In the genomic region with DNA sequence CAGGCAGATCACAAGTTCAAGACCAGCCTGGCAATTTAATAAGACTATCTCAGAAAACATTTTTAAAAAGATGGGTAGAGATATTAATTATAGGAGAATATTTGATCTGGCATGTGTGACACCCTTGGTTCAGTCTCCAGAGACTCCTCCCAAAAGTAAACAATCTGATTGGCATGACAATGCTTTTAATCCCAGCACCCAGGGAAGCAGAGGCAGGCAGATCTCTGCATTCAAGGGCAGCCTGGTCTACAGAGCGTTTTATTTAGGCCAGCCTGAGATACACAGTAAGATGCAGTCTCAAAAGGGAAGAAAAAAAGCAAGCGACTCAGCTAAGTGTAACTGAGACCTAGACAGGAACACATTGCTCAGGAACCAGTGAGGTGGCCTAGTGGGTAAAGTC, we compare ENCODE assay signal across 9 mouse cellular contexts. TPM values are rescaled to one million over a fixed set of nuclear protein-coding genes. Genes with fewer than 3 reads are reported as not detected.
DNase-seq lines count a peak whose midpoint lies in the region; ATAC-seq and TF ChIP-seq lines count a peak whose summit lies in the region.
"Had no signal": no experiment of that assay in that cellular context is flagged by ENCODE, and none has a peak within 500 bp of the region (broad histone marks: within the 10 kb centered on the region; RNA-seq: fewer than 3 reads in every experiment).

No protein-coding gene starts in this region.

- no peak overlapping the region for H3K27ac ChIP-seq in heart, embryonic 14.5 days (replicated peaks in 1 of 2; ENCODE audit: control insufficient read depth in 1 of 2, insufficient read depth in 1 of 2, low read depth in 2 of 2, low read length in 2 of 2)
- H3K27ac ChIP-seq in ES-Bruce4 (ENCODE audit: insufficient read depth, low read length), result peak overlapping the region; percentile 60
- no peak overlapping the region for H3K27ac ChIP-seq in hindbrain, embryonic 13.5 days
- H3K27ac ChIP-seq in midbrain, embryonic 11.5 days (ENCODE audit: low read depth, low read length), result no peak overlapping the region
- H3K27ac ChIP-seq in cerebellum, adult 2 months (ENCODE audit: insufficient read depth, low read length), result no peak overlapping the region

- H3K4me2 ChIP-seq in heart, embryonic 14.5 days (ENCODE audit: low read length), result peak overlapping the region; percentile 77
- peak overlapping the region; percentile 90 for H3K4me2 ChIP-seq in hindbrain, embryonic 13.5 days
- peak overlapping the region; percentile 89 for H3K4me2 ChIP-seq in midbrain, embryonic 11.5 days

- peak overlapping the region; percentile 93 for H3K9ac ChIP-seq in heart, embryonic 14.5 days (ENCODE audit: low read length)
- H3K9ac ChIP-seq in ES-Bruce4 (ENCODE audit: low read depth, poor library complexity, severe bottlenecking), result peak overlapping the region; percentile 91
- H3K9ac ChIP-seq in hindbrain, embryonic 13.5 days, result no peak overlapping the region
- H3K9ac ChIP-seq in midbrain, embryonic 11.5 days (ENCODE audit: low read length), result peak overlapping the region; percentile 92; the same call in 1 of the 2 replicates

- no peak for TF ChIP-seq POLR2A in ES-Bruce4 (IDR thresholded peaks at IDR 0.05; ENCODE audit: insufficient read depth, low read length)
- no peak for TF ChIP-seq POLR2A in cerebellum, adult 2 months (IDR thresholded peaks at IDR 0.05; ENCODE audit: borderline replicate concordance, insufficient read depth, low read length)

- H3K36me3 ChIP-seq in heart, embryonic 14.5 days (ENCODE audit: control insufficient read depth, insufficient read depth, low read length), result peaks cover 13% of the 10 kb centered on the region
- H3K36me3 ChIP-seq in ES-Bruce4 (ENCODE audit: control insufficient read depth, insufficient read depth, low read length, poor library complexity, severe bottlenecking), result peaks cover 17% of the 10 kb centered on the region
- H3K36me3 ChIP-seq in hindbrain, embryonic 13.5 days, result no peaks in the 10 kb centered on the region
- H3K36me3 ChIP-seq in midbrain, embryonic 11.5 days (ENCODE audit: control insufficient read depth, insufficient read depth, low read length), result no peaks in the 10 kb centered on the region

- no peak overlapping the region for H3K4me3 ChIP-seq in heart, embryonic 14.5 days (ENCODE audit: control insufficient read depth in 1 of 2, insufficient read depth in 1 of 2, low read depth in 1 of 2, low read length in 2 of 2)
- no peak overlapping the region for H3K4me3 ChIP-seq in ES-Bruce4 (ENCODE audit: low read depth, low read length)
- H3K4me3 ChIP-seq in hindbrain, embryonic 13.5 days, result peak overlapping the region; percentile 92
- peak overlapping the region; percentile 82 for H3K4me3 ChIP-seq in midbrain, embryonic 11.5 days (ENCODE audit: low read depth, low read length)
- H3K4me3 ChIP-seq in cerebellum, adult 2 months (replicated peaks; ENCODE audit: insufficient read depth, low read depth, low read length), result no peak overlapping the region

- no peak for TF ChIP-seq EP300 in ES-Bruce4 (IDR thresholded peaks at IDR 0.05; ENCODE audit: insufficient read depth, low read depth, low read length)

- peaks cover 0 to 22% of the 10 kb centered on the region in 2 experiments; a peak in 2 of 4 replicates for H3K4me1 ChIP-seq in heart, embryonic 14.5 days (ENCODE audit: control insufficient read depth in 2 of 2, insufficient read depth in 2 of 2, low read length in 2 of 2)
- no peaks in the 10 kb centered on the region for H3K4me1 ChIP-seq in ES-Bruce4 (ENCODE audit: control insufficient read depth, insufficient read depth, low read length)
- H3K4me1 ChIP-seq in hindbrain, embryonic 13.5 days (replicated peaks), result peaks cover 42% of the 10 kb centered on the region
- H3K4me1 ChIP-seq in midbrain, embryonic 11.5 days (ENCODE audit: control insufficient read depth, insufficient read depth, low read length), result peaks cover 12% of the 10 kb centered on the region
- H3K4me1 ChIP-seq in cerebellum, adult 2 months (ENCODE audit: control insufficient read depth, insufficient read depth, low read length), result no peaks in the 10 kb centered on the region

- H3K9me3 ChIP-seq in heart, embryonic 14.5 days (ENCODE audit: control insufficient read depth, low read length), result no peaks in the 10 kb centered on the region
- no peaks in the 10 kb centered on the region for H3K9me3 ChIP-seq in ES-Bruce4 (replicated peaks; ENCODE audit: control insufficient read depth, insufficient read depth, low read length, poor library complexity, severe bottlenecking)
- H3K9me3 ChIP-seq in hindbrain, embryonic 13.5 days, result no peaks in the 10 kb centered on the region
- no peaks in the 10 kb centered on the region for H3K9me3 ChIP-seq in midbrain, embryonic 11.5 days (ENCODE audit: control insufficient read depth, low read length)

- 86% methylated on average over 2 of the region's 2 CpGs for WGBS in heart, embryonic 14.5 days
- 100% methylated on average over 2 of the region's 2 CpGs for WGBS in hindbrain, embryonic 13.5 days
- 94% methylated on average over 2 of the region's 2 CpGs for WGBS in midbrain, embryonic 11.5 days
- WGBS in cerebellum, adult 2 months, result 93% methylated on average over 2 of the region's 2 CpGs

- TF ChIP-seq CTCF in ES-Bruce4 (IDR thresholded peaks at IDR 0.05; ENCODE audit: low read depth, low read length), result no peak
- TF ChIP-seq CTCF in cerebellum, adult 2 months (IDR thresholded peaks at IDR 0.05; ENCODE audit: borderline replicate concordance, insufficient read depth, low read depth, low read length), result no peak

- intact Hi-C loops in heart, postnatal 14 days (cut with DNase I), result loop anchor here (2.0 kb wide), 1 partner anchor 81 kb away; a partner anchor contains a TSS

- no peak for ATAC-seq in heart, embryonic 14.5 days (ENCODE audit: insufficient number of reproducible peaks, insufficient read depth, low FRiP score, low read depth)
- no peak for ATAC-seq in hindbrain, embryonic 13.5 days (ENCODE audit: low FRiP score)
- ATAC-seq in midbrain, embryonic 11.5 days (ENCODE audit: low FRiP score), result no peak

- DNase-seq in heart, postnatal 14 days, result no peak
- DNase-seq in midbrain, embryonic 11.5 days (ENCODE audit: low spot score, missing footprints), result no peak
- no peak for DNase-seq in ovary, adult 18-20 months (ENCODE audit: low spot score)
- no peak for DNase-seq in cerebellum, adult 2 months
- DNase-seq in layer of hippocampus, postnatal 10 days (ENCODE audit: low spot score in 2 of 2), result no peak
- DNase-seq: cerebellum, adult 11 months had no signal

- no peaks in the 10 kb centered on the region for H3K27me3 ChIP-seq in heart, embryonic 14.5 days (ENCODE audit: control insufficient read depth, insufficient read depth, low read length)
- H3K27me3 ChIP-seq in ES-Bruce4 (ENCODE audit: control insufficient read depth, insufficient read depth, low read length, poor library complexity, severe bottlenecking), result no peaks in the 10 kb centered on the region
- H3K27me3 ChIP-seq in hindbrain, embryonic 13.5 days, result no peaks in the 10 kb centered on the region
- no peaks in the 10 kb centered on the region for H3K27me3 ChIP-seq in midbrain, embryonic 11.5 days (ENCODE audit: control insufficient read depth, insufficient read depth, low read length)
- no peaks in the 10 kb centered on the region for H3K27me3 ChIP-seq in cerebellum, adult 2 months (ENCODE audit: control insufficient read depth, insufficient read depth, low read length)

RNA-seq across cellular contexts. Expression of a gene that starts 1.9 kb away (rescaled TPM):
- 29.9 and 32.6 TPM in 2 replicates for polyA plus RNA-seq in heart, embryonic 14.5 days (2014; fragmentation: Nextera tagmentation; extraction: Ambion mirVana)
- total RNA-seq in heart, postnatal 14 days (2021), result 10 to 100 TPM; 16.0 to 17.2 TPM
- 93.1 and 99.8 TPM in 2 replicates for polyA plus RNA-seq in ES-Bruce4 (2011; ENCODE audit: insufficient read depth, insufficient read length, low read depth, missing spikeins)
- polyA plus RNA-seq in hindbrain, embryonic 13.5 days (2015; fragmentation: Nextera tagmentation; extraction: Ambion mirVana), result 49.6 and 51.6 TPM in 2 replicates
- polyA plus RNA-seq in midbrain, embryonic 11.5 days (2014; fragmentation: Nextera tagmentation; extraction: Ambion mirVana), result 100.0 and 107 TPM in 2 replicates
- polyA plus RNA-seq in cerebellum, adult 2 months (2012; rRNA removed), result 28.4 and 28.5 TPM in 2 replicates
- total RNA-seq in layer of hippocampus, postnatal 10 days (2021), result 10 to 100 TPM; 37.2 to 38.1 TPM

RNA-seq across cellular contexts. Expression of a gene that starts 34.9 kb away (rescaled TPM):
- polyA plus RNA-seq in heart, embryonic 14.5 days (2014; fragmentation: Nextera tagmentation; extraction: Ambion mirVana), result 0.68 and 0.88 TPM in 2 replicates
- not detected for total RNA-seq in heart, postnatal 14 days (2021)
- 1.8 and 2.9 TPM in 2 replicates for polyA plus RNA-seq in ES-Bruce4 (2011; ENCODE audit: insufficient read depth, insufficient read length, low read depth, missing spikeins)
- polyA plus RNA-seq in hindbrain, embryonic 13.5 days (2015; fragmentation: Nextera tagmentation; extraction: Ambion mirVana), result 3.4 and 4.1 TPM in 2 replicates
- polyA plus RNA-seq in midbrain, embryonic 11.5 days (2014; fragmentation: Nextera tagmentation; extraction: Ambion mirVana), result 1.2 and 1.4 TPM in 2 replicates
- 28.1 and 29.0 TPM in 2 replicates for polyA plus RNA-seq in cerebellum, adult 2 months (2012; rRNA removed)
- total RNA-seq in layer of hippocampus, postnatal 10 days (2021), result 10 to 100 TPM; 15.1 to 17.3 TPM

RNA-seq across cellular contexts. Expression of a gene that starts 36.3 kb away (rescaled TPM):
- polyA plus RNA-seq in heart, embryonic 14.5 days (2014; fragmentation: Nextera tagmentation; extraction: Ambion mirVana), result 21.0 and 22.1 TPM in 2 replicates
- 10 to 100 TPM; 10.8 to 12.4 TPM for total RNA-seq in heart, postnatal 14 days (2021)
- polyA plus RNA-seq in ES-Bruce4 (2011; ENCODE audit: insufficient read depth, insufficient read length, low read depth, missing spikeins), result 52.1 and 52.8 TPM in 2 replicates
- 27.2 and 28.1 TPM in 2 replicates for polyA plus RNA-seq in hindbrain, embryonic 13.5 days (2015; fragmentation: Nextera tagmentation; extraction: Ambion mirVana)
- polyA plus RNA-seq in midbrain, embryonic 11.5 days (2014; fragmentation: Nextera tagmentation; extraction: Ambion mirVana), result 46.9 and 52.3 TPM in 2 replicates
- 11.7 and 12.5 TPM in 2 replicates for polyA plus RNA-seq in cerebellum, adult 2 months (2012; rRNA removed)
- total RNA-seq in layer of hippocampus, postnatal 10 days (2021), result 10 to 100 TPM; 18.1 to 21.9 TPM

Comparison
In these comparisons a context has a peak if more than half of its experiments do, and no peak if none do; other contexts are left out.
1. H3K4me3 ChIP-seq: peak in hindbrain, embryonic 13.5 days (single experiment) and midbrain, embryonic 11.5 days (single experiment); none in heart, embryonic 14.5 days (0 of 2), ES-Bruce4 (single experiment) and cerebellum, adult 2 months (single experiment).
2. Peak in every context shown above with its lines, with median percentiles within 50 percentile points of each other: H3K4me2 ChIP-seq.